Mouse (Mus musculus): ENCODE measurements around the gene Cnst.

Gene Cnst

DNA sequence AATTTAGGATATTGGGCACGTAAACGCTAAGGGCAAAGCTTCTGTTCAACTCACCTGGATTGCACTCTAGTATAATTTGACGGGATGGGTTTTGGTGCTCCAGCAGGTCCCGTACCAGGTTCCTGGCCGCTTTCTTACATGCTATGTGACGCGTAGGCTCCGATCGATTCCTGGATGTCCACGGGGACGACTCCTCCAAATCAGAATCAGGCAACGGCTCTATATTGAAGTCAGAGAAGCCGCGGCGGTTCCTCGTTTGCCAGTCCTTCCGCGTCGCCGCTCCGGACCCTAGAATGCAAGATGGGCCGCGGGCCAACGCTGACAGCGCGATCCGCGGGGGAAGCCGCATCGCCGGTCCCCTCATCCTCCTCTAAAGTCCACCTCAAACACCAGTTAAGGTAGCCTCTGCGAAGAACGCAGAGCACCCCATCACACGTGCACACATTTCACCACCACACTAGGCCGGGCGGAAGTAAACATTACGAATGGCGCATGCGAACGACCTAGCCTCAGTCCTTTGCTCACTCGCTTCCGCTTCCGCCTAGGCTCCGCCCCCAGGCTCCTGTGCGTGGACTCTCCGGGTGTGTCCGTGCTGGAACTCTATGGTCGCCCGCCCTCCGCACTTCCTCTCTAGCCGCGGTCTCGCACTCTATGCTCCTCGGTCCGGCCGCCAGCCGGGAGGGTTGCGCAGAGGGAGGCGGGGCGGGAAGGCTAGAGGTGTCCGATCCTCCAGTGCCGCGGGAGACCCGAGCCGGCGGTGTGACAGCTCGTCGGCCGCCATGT is at the start of gene Cnst, which contains the start of gene Tfb2m:
Gene Cnst, plus strand, starts transcription at position 603 of the 783 bp plus-strand sequence.
Gene Tfb2m, minus strand, starts transcription at position 500 of the 783 bp plus-strand sequence.
- peak; percentile 98 to 99 for DNase-seq (ENCODE audit: low spot score in 2 of 2)

DNA sequence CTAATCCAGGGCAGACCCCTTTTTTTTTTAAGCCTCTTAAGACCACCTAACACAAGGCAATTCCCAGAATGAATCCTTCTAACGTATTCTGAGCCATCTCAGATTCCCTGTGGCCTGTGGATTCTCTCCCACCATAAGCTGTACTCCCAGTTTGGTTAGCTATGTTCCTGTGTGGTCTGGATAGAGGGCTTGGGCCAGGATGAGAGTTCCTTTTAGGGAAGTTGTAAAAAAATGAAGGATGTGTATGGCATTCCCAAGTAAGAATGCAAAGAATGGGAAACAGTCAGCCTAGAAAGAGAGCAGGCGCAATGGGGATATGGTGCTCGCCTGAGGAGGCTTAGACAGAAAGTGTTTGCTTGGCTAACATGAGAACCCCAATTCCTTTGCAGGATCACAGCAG is 46.9 kb upstream of the Cnst start:
- no peak for DNase-seq (ENCODE audit: low spot score in 2 of 2)

DNA sequence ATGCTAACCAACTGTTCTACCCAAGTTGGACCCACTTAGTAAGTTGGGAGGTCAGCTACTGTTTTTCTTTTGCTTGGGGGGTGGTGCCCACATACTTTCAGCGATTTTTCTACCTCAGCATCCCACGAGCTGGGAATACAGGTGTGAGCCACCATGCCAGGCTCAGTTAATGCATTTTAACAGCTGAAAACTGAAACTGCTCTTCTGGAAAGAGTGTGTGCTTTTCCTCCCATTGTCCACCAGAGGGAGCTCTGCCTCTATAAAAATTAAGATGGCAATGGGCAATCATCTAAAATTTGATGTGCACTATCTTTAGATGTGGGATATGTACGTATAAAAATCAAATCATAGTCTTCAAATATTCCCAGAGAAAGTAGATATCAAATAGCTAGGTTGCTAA is 43.6 kb upstream of the Cnst start:
- DNase-seq (ENCODE audit: low spot score in 2 of 2), result no peak

DNA sequence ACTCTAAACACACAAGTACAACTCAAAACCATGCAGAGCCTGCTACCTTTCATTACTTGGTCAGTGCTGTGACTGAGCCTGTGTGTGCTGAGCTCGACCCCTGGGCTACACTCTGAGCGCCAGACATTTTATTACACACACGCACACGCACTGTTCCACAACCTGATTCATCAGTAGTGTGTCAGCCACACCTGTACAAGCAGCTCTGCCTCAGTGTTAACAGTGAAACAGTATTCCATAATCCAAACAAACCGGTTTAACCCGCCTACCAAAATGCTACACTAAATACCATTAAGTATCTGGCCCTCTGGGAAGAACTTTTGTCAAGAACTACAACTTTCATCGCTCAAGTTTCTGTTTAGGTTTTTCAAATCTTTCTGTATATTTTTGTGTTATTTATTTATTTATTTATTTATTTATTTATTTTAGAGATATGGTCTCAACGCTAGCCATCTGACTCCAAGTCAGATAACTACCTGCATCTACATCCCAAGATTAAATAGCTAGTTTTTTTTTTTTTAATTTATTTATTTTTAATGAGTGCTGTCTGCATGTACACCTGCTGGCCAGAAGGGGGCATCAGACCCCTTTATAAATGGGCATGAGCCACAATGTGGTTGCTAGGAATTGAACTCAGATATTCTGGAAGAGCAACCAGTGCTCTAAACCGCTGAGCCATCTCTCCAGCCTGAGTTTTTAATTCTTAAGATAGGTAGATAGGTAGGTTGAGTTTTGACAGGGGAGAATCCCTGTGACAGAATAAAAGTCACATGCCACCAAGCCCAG is 39.4 kb upstream of the Cnst start:
- DNase-seq (ENCODE audit: low spot score in 2 of 2), result no peak

DNA sequence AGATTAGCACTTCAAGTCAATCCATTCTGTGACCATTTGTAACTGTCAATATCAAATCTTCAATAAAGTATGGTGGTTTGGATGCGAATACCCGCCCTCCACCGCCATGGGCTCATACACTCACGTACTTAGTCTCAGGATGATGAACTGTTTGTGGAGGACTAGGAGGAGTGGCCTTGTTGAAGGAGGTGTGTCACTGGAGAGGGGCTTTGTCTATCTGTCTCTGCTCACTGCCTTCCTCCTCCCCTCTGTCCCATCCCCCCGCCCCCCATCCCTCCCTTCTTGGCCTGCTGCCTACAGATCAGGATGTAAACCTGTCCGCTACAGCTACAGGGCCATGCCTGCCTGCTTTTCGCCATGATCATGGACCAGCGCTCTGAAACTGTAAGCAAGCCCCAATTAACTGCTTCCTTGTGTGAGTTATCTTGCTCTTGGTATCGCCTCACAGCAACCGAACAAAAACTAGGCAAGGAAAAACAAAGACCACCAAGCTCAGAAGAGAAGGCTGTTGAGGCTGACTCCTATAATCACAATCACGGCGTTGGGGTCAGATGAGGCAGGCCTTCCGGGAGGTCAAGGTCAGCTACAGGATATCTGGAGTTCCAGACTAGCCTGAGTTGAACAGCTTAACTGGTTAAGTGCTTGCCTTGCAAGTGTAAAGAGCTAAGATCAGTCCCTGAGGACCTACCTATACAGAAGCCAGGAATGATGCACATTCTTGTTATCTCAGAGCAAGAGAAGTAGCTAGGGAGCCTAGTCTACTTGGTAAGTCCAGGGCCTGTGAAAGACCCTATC is 35.4 kb upstream of the Cnst start:
- DNase-seq (ENCODE audit: low spot score in 2 of 2), result no peak

DNA sequence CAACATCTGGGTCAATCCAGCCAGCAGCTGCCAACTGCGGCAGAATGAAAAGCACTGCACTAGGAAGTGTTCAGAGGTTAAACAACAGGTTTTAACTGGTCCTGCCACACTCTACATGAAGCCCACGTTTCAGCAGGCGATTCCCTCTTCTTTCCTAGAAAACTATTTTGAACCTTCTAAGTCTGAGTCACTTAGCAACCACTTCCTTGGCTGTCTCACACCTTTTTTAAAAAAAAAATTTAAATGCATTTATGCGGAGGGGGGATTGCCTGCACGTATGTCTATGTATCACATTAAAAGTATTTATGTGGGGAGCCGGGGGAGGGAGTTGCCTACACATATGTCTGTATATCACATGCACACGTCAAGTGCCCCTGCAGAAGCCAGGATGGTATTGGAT is 34.3 kb upstream of the Cnst start:
- DNase-seq (ENCODE audit: low spot score in 2 of 2), result peak; percentile 40 to 70

DNA sequence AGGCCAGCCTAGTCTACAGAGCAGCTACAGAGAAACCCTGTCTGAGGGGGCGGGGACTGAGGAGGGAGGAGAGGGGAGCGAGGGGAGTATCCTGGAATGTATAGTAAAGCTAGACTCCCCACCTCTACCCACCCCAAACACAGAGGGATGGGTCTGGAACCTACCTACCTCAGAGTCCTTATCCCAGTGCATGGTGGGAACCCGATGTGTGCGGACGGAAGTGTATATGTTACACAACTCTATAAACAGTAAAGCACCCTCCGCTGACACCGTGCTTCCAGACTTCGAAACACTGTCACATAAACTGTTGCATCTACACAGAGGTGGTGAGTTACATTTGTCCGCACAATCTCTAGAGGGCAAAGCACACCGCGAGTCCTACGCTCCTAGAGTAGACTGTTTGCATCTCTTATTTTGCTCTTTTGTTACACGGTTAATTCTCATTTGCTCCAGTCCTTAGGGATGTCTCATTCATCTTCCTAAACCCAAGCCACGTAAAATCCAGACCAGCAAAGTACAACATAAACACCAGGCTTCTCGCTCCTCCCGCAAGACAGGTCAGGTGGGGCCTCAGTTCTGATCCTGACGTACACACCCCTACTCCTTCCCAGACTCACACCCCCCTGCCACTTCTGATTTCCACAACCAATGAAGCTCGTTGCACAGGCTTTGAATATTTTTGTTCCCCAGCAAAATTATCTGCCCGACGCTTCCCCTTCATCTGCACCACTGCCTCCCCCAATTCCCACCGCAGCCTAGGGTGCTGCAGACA is 29.0 kb upstream of the Cnst start:
- no peak for DNase-seq (ENCODE audit: low spot score in 2 of 2)

DNA sequence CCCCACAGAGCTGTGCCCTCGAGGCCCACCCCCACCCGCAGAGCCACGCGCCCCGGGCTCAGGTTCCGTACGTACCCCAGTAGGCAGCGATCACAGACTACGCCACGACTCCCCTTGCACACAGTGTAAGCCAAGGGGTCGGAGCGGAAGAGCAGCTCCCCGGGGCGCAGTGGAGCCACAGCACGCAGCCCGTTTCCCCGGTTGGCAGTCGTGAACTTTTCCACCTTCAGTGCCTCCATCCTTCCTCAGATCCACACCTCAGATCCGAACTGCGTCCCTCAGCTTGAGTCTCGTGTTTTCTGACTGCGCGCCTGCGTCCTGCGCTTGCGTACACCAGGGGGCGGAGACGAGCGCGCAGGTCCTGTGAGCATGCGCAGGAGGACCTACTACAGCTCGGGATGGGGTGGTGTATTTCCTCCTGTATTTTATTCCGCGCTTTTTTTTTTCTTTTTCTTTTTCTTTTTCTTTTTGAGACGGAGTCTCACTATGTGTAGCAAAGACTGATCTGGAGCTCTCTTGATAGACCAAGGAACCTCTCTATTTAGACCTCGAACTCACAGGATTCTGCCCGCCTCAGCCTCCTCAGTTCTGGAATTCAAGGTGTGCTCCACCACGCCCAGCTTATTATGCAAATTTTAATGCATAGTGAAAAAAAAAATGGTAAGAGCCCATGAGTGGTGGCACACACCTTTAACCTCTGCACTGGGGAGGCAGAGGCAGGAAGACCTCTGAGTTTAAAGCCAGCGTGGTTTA is 28.3 kb upstream of the Cnst start, which contains the start of gene Smyd3:
Gene Smyd3, minus strand, starts transcription at position 329 of the 753 bp plus-strand sequence.
- peak; percentile 89 for DNase-seq (ENCODE audit: low spot score in 2 of 2)

DNA sequence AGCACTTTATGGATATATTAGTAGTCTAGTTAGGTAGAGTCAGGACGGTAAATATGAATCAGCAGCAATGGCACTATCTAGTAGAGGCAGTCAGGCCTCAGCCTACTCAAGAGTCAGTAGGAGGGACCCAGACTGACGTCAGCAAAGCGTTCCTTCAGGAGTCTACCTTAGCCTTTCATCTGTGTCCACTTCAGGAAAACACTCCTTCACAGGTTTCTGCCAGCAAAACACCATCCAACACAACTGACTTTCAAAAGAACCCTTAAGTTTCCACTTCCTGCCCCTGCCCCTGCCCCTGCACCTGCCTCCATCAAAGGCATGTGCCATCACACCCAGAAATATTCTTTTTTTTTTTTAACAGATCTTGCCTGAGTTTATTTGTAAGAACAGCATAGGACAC is 26.3 kb upstream of the Cnst start:
- DNase-seq (ENCODE audit: low spot score in 2 of 2), result no peak

DNA sequence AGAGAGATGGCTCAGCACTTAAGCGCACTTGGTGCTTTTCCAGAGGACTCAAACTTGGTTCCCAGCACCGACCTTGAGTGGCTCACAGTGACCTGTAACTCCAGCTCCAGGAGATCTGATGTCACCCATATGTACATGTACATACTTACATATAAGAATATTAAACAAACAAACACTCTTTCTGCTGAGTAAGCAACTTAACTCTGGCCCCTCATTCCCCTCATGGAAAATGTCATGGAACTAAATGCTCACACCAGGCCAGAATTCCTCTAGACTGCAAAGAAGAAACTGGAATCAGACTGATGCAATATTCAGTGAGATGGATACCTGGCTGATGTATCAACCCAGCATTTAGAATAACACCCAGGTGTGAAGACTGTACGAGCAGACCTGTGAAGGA is 7.1 kb upstream of the Cnst start:
- no peak for DNase-seq (ENCODE audit: low spot score in 2 of 2)

DNA sequence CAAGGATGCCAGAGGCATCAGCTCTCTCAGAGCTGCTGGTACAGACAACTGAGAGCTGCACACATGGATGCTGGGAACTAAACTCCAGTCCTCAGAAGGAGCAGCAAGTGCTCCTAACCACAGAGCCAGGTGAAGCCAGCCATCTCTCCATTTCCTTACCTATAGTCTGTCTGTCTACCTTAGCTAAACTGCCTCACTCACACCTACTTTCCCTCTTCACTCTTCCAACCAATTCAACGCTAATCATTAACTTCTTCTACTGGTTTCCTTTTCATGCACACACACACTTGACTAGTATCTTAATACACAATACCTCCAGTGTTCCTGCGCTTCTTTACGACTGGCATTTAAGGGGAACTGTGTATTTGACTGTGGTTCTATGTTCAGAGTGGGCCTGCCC is 6.3 kb upstream of the Cnst start:
- DNase-seq (ENCODE audit: low spot score in 2 of 2), result no peak

DNA sequence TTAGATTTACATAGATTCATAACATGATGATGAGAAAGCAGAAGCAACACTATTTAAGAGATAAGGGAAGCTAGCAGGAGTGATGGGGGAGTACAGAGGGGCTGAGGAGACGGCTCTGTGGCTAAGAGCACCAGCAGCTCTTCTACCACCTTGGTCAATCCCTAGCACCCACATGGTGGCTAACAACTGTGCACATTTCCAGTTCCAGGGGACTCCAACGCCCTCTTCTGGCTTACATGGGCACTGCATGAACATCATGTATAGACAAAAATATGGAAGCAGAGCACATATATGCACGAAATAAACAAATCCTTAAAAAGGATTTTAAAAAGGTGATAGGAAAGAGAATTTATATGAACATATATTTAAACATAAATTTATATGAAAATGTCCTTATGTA is 4.7 kb upstream of the Cnst start:
- no peak for DNase-seq (ENCODE audit: low spot score in 2 of 2)

DNA sequence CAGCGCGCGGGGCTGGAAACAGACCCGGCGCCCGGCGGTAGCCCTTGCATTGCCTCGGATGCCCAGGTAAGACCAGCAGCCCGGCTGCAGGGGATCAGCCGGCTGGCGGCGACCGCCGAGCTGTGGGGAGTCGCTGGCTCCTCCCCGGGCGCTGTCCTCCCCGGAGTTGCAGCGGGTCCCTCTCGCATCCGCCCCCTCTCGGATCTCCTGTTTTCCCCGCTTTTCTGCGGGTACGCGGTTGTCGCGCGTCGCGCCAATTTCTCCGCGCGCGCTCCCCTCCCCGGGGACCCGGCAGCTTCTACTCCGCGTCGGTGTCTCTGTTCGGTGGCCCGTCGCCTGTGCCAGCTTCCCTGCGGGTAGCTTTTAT is 364 bp downstream of the Cnst start:
- DNase-seq (ENCODE audit: low spot score in 2 of 2), result peak in 1 of 2 experiments; percentile 77

DNA sequence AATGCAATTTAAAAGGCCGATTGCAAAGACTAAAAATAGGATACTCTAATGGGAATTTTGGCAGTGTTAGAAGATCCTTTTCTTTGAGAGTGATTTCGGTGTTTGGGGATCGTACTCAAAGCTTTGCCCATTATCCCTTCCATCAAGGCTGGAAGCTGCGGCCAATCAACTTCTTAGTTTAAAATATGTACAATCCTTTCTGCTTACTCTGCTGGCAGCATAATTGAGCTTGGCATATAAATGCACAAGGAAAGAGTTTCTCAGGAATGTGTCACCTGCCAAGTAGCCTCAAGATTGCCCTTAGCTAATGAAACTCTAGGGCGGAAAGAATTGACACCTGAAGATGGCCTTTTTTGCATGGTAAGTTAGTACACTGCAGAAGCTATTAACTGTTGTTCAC is 1.0 kb downstream of the Cnst start:
- no peak for DNase-seq (ENCODE audit: low spot score in 2 of 2)

DNA sequence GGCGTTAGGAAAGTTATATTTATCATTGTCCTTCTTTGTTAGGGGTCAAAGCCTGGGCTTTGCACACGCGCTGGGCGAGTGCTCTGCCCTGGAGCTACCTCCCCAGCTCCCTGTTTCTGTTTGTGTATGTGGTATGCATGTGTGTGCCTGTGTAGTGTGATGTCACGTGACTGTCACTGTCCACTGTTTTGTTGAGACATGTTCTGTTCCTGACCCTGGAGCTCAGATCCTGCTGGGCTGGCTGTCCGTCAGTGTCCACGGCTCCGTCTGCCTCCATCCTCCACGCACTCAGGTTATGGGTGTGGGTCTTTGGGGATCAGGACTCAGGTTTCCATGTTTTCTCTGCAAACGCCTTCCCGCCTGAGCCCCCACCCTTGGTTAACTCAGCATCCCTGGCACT is 2.0 kb downstream of the Cnst start:
- no peak for DNase-seq (ENCODE audit: low spot score in 2 of 2)

DNA sequence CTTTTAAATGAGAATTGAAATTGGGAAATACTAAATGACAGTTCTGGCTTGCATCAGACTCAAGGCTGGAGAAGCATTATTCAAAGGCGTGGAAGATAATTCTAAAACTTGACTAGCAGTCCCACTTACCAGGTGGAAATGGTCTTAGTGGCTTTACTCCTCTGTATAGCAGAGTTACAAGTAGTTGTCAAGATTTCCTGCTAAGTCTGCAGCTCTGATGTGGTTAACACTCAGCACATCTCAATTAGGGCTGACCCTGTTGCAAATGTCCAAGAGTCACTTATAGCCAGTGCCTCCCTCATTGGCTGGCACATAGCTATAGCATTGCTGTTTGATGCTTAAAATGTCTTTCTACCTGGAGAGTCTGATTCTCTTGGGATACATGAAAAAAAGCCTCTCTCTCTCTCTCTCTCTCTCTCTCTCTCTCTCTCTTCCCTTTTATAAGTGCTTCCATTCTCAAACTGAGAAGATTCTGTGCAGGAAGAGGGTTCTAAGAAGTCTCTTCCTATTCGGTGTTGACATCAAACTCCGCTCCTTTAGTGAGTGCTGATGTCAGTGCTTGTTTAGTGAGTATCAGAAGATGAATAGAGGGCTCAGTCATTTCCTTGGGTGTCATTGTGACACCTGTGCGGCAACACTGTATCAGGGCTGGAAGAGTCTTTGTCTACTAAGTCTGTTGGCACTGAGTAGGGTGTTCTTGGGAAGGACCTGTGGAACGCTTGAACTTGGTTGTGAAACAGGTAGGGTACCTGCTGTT is 3.0 kb downstream of the Cnst start:
- no peak for DNase-seq (ENCODE audit: low spot score in 2 of 2)

DNA sequence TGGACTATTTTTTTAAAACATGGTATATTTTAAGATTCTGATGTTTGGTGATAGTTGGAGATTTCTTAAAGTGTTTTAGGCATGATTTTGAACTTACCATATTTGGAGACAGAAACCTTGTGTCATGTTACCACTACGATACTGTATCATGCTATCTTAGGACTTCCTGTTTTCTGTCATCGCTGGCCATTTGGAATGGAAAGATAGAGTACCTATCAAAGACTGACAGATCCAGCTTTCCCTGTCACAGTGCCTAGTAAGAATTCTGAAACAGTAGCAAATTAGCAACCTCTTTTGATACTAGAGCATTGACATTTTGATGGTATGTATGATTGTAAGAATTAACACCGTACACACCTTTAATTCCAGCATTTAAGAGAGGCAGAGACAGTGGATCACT is 5.2 kb downstream of the Cnst start:
- DNase-seq (ENCODE audit: low spot score in 2 of 2), result no peak

DNA sequence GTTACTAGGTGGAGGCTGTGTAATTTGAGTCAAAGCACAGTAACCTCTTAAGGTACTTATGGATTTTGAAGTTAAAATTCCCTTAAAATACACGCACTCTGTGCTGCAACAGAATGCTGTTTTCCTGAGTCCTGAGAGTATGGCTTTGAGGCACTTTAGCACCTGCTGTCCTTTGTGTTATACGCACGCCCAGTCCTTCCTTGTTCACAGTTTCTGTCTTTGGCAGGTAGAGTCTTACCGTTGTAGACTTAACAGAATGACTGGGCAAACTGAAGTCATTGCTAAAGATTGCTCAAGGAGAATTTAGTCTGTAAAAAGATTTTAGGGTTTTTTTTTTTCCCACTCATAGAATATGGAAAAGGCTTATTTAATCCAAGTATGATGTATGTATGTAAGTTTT is 5.8 kb downstream of the Cnst start:
- no peak for DNase-seq (ENCODE audit: low spot score in 2 of 2)

DNA sequence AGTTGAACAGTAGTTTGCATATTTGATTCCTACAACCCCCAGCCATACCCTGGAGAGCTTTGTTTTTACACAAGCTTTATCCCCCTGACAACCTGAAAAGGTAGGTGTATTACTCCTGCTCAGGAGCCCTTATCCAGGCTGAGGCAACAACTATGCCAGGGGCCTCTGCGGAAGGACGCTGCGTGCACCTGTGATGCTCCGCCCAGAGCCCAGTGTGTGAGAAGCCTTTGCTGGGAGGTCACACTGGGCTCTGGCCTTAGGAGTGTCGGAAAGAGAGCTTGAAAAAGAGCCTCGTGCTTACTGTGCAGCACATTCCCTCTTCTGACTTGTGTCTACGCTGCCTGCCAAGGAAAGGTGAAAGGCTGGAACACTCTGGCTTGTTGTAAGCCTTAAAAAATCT is 6.6 kb downstream of the Cnst start:
- no peak for DNase-seq (ENCODE audit: low spot score in 2 of 2)
